Mouse (Mus musculus): Measurements from ENCODE around the gene Tshz2. TPM values are rescaled to one million over a fixed set of nuclear protein-coding genes. Genes with fewer than 3 reads are reported as not detected.

Tshz2 gene
- polyA plus RNA-seq, 1 experiment: 21.5 TPM

- DNase-seq (ENCODE audit: extremely low spot score in 1 of 2, low spot score in 1 of 2): no peak
Observed at GRCm38 (mm10) chr2:169621201-169621710, 11.6 kb upstream of the Tshz2 start.

GRCm38 (mm10) chr2:169630070-169630469 is 2.7 kb upstream of the Tshz2 start:
- DNase-seq (ENCODE audit: extremely low spot score in 1 of 2, low spot score in 1 of 2): no peak

- no peak for DNase-seq (ENCODE audit: extremely low spot score in 1 of 2, low spot score in 1 of 2)
Observed at GRCm38 (mm10) chr2:169633491-169634289, 877 bp downstream of the Tshz2 start.

- DNase-seq (ENCODE audit: extremely low spot score in 1 of 2, low spot score in 1 of 2): no peak
Observed at GRCm38 (mm10) chr2:169634619-169635382, 2.0 kb downstream of the Tshz2 start.

GRCm38 (mm10) chr2:169635428-169635827 is 2.6 kb downstream of the Tshz2 start:
- no peak for DNase-seq (ENCODE audit: extremely low spot score in 1 of 2, low spot score in 1 of 2)

GRCm38 (mm10) chr2:169636414-169636813 is 3.6 kb downstream of the Tshz2 start:
- DNase-seq (ENCODE audit: extremely low spot score in 1 of 2, low spot score in 1 of 2): no peak

GRCm38 (mm10) chr2:169641547-169641946 is 8.7 kb downstream of the Tshz2 start:
- DNase-seq (ENCODE audit: extremely low spot score in 1 of 2, low spot score in 1 of 2): no peak

GRCm38 (mm10) chr2:169642420-169642819 is 9.6 kb downstream of the Tshz2 start:
- DNase-seq (ENCODE audit: extremely low spot score in 1 of 2, low spot score in 1 of 2): no peak

GRCm38 (mm10) chr2:169647091-169647490 is 14.3 kb downstream of the Tshz2 start:
- DNase-seq (ENCODE audit: extremely low spot score in 1 of 2, low spot score in 1 of 2): no peak

- no peak for DNase-seq (ENCODE audit: extremely low spot score in 1 of 2, low spot score in 1 of 2)
Observed at GRCm38 (mm10) chr2:169649262-169649885, 16.6 kb downstream of the Tshz2 start.

- no peak for DNase-seq (ENCODE audit: extremely low spot score in 1 of 2, low spot score in 1 of 2)
Observed at GRCm38 (mm10) chr2:169653282-169653681, 20.5 kb downstream of the Tshz2 start.

GRCm38 (mm10) chr2:169663792-169664191 is 31.0 kb downstream of the Tshz2 start:
- DNase-seq (ENCODE audit: extremely low spot score in 1 of 2, low spot score in 1 of 2): no peak

GRCm38 (mm10) chr2:169671264-169671663 is 38.5 kb downstream of the Tshz2 start:
- no peak for DNase-seq (ENCODE audit: extremely low spot score in 1 of 2, low spot score in 1 of 2)

- no peak for DNase-seq (ENCODE audit: extremely low spot score in 1 of 2, low spot score in 1 of 2)
Observed at GRCm38 (mm10) chr2:169673786-169674185, 41.0 kb downstream of the Tshz2 start.

GRCm38 (mm10) chr2:169674209-169674608 is 41.4 kb downstream of the Tshz2 start:
- DNase-seq (ENCODE audit: extremely low spot score in 1 of 2, low spot score in 1 of 2): no peak

GRCm38 (mm10) chr2:169679264-169679663 is 46.5 kb downstream of the Tshz2 start:
- no peak for DNase-seq (ENCODE audit: extremely low spot score in 1 of 2, low spot score in 1 of 2)

GRCm38 (mm10) chr2:169679951-169680350 is 47.1 kb downstream of the Tshz2 start:
- DNase-seq (ENCODE audit: extremely low spot score in 1 of 2, low spot score in 1 of 2): peak in 1 of 2 experiments; percentile 23

GRCm38 (mm10) chr2:169685260-169685659 is 52.4 kb downstream of the Tshz2 start:
- no peak for DNase-seq (ENCODE audit: extremely low spot score in 1 of 2, low spot score in 1 of 2)

GRCm38 (mm10) chr2:169685747-169686146 is 52.9 kb downstream of the Tshz2 start:
- DNase-seq (ENCODE audit: extremely low spot score in 1 of 2, low spot score in 1 of 2): no peak

- no peak for DNase-seq (ENCODE audit: extremely low spot score in 1 of 2, low spot score in 1 of 2)
Observed at GRCm38 (mm10) chr2:169686697-169687430, 54.1 kb downstream of the Tshz2 start.
